Mouse (Mus musculus) erythroblast, adult 5-6 weeks (primary cell): ENCODE measurements at regions not wholly inside any gene's neighbourhood (a gene's known extent, or its start where the extent isn't known, plus 50 kb on each side); places are given as distances from the start of the nearest gene placed in this dataset.

Source experiments
- ATAC-seq: replicated peaks from 2 replicates; pipeline ENCODE4 v1.8.0; 2016; ENCODE audit warnings: moderate number of reproducible peaks, mild to moderate bottlenecking, moderate TSS enrichment, inconsistent platforms; ENCODE audit not compliant: poor library complexity, low FRiP score, severe bottlenecking

- no peak for ATAC-seq
Observed at GRCm38 (mm10) chr10:17038259-17039043, 684.6 kb upstream of the Cited2 start.

DNA sequence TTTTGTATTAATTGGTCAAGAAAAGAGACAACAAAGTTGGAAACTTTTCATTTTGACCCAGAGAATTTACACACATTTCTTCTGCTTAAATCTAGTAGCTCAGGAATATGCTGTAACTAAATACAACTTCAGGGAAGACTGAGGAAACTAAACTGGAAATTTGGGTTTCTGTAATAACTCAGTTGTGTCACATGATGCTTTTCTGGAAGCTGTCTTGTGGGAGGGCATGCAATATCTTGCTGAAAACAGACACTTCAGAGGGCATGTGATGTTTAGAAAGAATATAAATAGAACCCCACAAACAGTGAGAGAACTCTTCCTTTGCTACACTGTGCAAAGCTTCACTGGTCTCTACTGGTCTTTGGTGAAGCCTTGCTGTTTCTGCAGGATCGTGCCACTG is 680.9 kb upstream of the Cited2 start:
- no peak for ATAC-seq

DNA sequence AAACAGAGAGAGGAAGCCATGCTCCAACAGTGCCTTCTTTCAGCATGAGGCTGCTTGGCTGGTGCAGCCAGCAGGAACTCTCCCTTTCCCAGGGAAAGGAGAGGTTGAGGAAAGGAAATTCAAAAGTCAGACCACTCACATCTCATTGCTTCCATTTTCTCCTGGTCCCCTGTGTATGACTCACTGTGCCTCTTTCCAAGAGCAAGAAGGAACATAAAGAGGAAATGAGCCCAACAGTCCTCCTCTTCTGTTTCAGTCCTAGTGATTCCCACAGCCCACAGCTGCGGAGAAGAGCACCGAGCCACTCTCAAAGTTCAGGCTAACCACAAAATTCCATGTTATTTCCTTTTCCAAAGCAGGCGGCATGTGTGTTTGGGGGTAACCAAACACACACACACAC is 680.0 kb upstream of the Cited2 start:
- no peak for ATAC-seq

DNA sequence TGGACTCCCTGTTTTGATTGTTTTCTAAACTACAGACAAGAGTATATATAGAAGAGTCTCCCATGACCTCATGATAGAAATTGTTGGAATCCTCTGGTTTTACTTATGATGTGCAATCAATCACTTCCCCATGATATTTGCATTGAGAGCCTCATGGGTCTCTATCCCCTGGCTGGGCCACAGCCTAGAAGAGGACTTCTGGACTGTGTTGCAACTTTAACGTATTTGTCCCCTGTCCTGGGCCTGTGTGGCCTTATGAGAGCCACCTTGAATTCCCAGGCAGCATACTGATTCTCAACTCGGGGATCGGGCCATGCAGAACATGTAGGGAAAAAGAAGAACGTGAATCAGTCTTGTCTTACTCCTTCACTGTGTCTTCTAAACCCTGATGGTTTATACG is 676.3 kb upstream of the Cited2 start:
- ATAC-seq = no peak

GRCm38 (mm10) chr10:17072906-17073305 is 650.1 kb upstream of the Cited2 start:
- ATAC-seq = no peak

DNA sequence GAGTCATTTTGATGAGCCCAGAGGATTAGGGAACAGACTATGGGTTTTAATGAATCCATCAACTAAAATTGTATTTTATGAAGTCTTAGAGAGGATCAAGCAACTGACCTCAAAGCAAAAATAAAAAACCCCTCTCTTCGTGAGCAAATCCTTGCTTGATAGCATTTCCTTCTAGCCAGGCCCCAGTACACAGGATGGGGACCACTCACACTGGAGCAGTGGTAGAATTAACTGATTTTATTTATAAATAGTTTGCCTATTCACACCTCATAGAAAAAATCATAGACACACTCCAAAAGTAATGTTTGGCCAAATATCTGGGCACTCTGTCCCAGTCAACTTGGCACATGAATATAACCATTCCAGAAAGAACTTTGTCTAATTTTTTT is 649.0 kb upstream of the Cited2 start:
- no peak for ATAC-seq

DNA sequence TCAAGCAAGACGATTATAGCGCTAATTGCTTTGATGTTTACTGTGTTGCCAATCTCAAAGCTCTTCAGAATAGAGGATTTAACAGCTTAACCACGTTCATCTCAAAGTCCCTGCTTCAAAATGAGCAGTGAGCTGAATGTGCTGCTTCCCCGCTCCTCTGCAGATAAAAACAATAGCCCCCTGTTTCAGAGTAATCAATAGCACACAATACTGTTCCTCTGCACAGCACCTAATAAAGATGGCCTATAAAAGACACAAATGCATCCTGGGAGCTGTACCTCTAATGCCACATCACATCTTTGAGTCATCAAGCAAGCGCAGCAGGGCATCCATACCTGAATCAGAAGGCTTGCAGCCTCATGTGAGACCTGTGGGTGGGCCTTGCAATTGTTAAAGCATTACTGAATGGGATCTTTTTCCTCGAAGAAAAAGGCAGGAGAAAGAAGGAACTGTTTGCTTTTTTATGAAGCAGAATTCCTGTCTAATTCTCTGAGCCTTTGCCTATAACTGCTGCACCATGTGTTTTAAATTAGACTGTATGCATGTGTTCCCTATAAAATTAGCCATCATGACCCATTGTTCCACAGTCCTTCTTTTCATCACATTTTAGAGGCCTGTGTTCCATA is 648.5 kb upstream of the Cited2 start:
- no peak for ATAC-seq

DNA sequence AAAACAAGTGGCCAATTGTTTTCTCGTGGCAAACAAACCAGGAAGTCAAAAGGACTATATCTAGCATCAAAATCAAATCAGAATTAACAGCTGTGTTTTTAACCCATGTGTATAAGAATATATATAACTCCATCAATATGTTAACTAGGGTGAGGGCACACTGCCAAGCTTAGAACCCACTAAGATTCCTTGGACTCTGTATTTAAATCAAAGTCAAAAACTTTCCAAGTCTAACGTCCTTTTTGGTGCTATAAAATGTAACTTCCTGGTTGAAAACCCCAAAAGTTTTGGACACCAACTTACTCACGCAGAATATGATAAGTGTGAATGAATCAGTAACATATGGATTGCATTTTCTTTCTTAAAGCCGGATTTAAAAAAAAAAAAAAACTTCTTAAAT is 647.9 kb upstream of the Cited2 start:
- no peak for ATAC-seq

DNA sequence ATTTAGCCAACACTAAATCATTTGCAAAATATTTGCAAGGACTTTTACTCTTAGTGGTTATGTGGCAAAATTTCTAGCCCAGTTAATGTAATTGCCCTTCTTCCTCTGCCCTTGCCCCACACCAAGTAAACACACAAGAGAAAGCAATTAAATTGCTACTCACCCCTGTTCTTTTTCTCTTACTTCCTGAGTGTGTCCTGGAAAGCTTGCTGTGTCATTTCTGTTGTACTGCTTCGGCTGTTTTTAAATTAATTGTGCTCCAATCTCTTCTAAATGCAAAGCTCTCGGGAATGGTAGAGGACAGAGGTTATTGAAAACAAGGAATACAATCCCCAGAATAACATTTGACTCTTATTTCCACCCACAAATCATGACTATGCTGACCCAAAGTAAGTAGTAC is 647.4 kb upstream of the Cited2 start:
- no peak for ATAC-seq

GRCm38 (mm10) chr10:17076186-17076585 is 646.8 kb upstream of the Cited2 start:
- no peak for ATAC-seq

DNA sequence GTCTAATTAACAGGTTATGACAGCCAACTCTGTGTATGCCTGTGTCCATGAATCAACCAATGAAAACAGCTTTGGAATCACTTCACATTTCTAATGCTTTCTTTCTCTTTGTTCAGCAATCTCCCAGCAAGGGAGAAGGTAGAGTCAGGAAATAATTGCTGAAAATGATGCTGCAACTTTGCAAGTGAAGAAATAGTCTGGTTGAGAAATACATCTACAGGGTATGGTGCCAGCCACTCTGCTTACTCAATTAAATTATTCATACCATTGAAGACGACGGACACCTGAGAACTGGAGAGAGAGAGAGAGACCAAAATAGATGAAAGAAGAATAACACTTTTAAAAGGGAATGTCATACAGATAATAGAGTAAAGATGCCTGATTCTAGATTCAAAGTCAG is 645.4 kb upstream of the Cited2 start:
- ATAC-seq = no peak

DNA sequence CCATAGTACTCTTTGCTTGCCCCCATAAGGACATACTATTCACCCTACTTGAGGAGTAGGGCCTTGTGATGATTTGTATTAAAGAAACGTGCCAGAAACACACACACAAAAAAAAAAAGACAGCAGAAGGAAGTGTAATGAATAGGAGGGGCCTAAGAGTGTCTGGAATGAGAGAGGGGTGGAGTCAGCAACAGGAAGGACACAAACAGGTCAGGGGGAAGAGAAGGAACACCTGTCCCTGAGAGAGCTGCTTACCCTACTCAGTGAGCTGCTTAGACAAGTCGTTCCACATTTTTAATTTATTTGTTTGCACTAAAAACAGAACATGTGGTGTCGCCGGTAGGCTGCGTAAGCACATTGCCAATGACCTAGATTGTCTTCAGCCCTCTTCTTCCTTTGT is 642.2 kb upstream of the Cited2 start:
- ATAC-seq = no peak

DNA sequence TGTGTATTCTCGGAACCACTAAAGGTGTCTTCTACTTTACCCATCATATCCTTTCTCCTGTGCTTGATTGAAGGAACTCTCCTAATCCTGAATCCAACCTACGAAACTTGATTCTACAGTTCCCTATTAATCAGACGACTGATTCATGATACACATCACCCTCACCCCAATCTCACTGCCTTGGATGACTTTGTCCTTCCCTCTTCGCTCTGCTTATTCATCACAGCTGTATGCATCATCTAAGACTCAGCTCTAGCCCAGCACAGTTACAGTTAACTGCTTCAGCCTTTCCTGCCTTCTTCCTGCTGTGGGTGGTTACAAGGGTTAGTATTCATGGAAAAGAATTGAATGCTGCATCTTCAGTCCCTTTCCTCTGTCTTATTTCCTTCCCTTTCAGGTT is 640.1 kb upstream of the Cited2 start:
- ATAC-seq = no peak

DNA sequence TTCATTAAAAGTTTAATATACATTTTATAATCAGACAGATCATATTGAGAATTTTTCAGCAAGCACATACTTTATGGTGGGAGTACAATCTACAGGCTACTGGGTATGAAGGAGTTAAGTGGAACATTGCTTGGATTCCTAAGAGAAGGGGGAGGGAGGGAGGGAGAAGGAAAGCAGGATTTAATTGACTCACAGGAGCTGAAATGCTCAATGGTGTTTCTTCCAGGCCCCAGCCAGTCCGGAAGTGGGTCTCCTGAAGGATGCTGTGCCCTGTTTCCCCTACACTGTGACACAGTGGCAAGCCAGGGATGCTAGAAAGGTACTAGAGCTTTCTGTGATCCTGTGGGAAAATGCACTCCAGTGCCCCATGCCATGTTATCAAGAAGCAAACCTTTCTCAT is 621.0 kb upstream of the Cited2 start:
- no peak for ATAC-seq

DNA sequence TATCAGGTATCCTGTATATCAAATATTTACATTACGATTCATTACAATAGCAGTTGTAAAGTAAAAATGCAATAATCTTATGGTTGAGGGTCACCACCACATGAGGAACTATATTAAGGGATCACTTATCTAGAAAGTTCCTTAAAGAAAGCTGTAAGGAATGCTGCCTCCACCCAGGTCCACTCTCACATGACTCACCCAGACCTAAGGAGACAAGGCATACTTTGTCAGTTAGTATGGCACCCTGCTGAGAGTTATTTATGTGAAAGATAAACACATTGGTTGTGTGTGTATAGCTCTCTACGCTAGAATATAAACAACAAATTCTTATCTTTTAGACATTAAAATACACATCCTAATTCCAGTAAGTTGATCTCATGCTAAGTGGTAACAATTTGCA is 619.6 kb upstream of the Cited2 start:
- ATAC-seq = no peak

- ATAC-seq = no peak
Observed at GRCm38 (mm10) chr10:17106831-17107230, 616.2 kb upstream of the Cited2 start.

GRCm38 (mm10) chr10:17111071-17111470 is 611.9 kb upstream of the Cited2 start:
- ATAC-seq = no peak

DNA sequence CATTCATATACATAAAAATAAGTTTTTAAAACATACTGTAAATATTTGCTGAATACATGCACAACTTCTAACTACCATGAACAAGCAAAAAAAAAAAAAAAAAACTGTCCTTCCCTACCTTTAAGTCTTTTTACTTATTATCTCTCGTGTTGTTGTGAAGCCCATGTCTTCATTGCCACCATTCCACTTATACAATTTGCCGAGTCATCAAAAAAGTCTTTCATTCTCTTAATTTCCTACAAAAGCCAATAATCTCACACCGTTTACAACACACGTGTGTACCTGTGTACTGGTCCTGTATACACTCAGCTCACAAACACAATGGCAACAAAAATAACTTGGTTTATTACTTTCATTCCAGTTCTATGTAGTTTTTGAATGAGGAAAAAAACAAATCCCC is 608.2 kb upstream of the Cited2 start:
- ATAC-seq = no peak

- no peak for ATAC-seq
Observed at GRCm38 (mm10) chr10:17129391-17130163, 593.4 kb upstream of the Cited2 start.

GRCm38 (mm10) chr10:17130661-17131060 is 592.4 kb upstream of the Cited2 start:
- no peak for ATAC-seq

GRCm38 (mm10) chr10:17131763-17132162 is 591.3 kb upstream of the Cited2 start:
- no peak for ATAC-seq
